Mouse (Mus musculus) brown adipose tissue, adult 24 weeks (tissue): ENCODE measurements at regions not wholly inside any gene's neighbourhood (a gene's known extent, or its start where the extent isn't known, plus 50 kb on each side); places are given as distances from the start of the nearest gene placed in this dataset.

Experiments
- H3K27ac ChIP-seq: fragments of 200-500 bp; replicated peaks from 2 replicates; pipeline ENCODE4 v1.5.1; 2012; ENCODE audit warnings: low read depth, mild to moderate bottlenecking, low read length
- H3K4me1 ChIP-seq: fragments of 200-500 bp; 2 replicates; pipeline ENCODE4 v1.6.1; 2012; ENCODE audit warnings: low read length, mixed read lengths; ENCODE audit not compliant: control insufficient read depth, insufficient read depth, insufficient read length
- H3K4me3 ChIP-seq: fragments of 200-500 bp; 2 replicates; pipeline ENCODE4 v1.5.1; 2012; ENCODE audit warnings: low read depth, mild to moderate bottlenecking, low read length, moderate library complexity; ENCODE audit not compliant: insufficient read depth

GRCm38 (mm10) chr13:103683169-103683568 lies 91.2 kb downstream of the Srek1 start:
- H3K4me1 ChIP-seq = no peaks in the 10 kb centered on the region
- no peak overlapping the region for H3K4me3 ChIP-seq

GRCm38 (mm10) chr13:103680740-103681139 lies 93.7 kb downstream of the Srek1 start:
- Histone ChIP-seq H3K4me3 (no peak overlapping the region), H3K27ac (no peak overlapping the region), H3K4me1 (no peaks in the 10 kb centered on the region)

More at GRCm38 (mm10) chr13:103683169-103683568, 91.2 kb downstream of the Srek1 start:
- H3K27ac ChIP-seq = no peak overlapping the region

- no peak overlapping the region for H3K27ac ChIP-seq
These were observed 94.4 kb downstream of the Srek1 start for GRCm38 (mm10) chr13:103680052-103680451.

DNA sequence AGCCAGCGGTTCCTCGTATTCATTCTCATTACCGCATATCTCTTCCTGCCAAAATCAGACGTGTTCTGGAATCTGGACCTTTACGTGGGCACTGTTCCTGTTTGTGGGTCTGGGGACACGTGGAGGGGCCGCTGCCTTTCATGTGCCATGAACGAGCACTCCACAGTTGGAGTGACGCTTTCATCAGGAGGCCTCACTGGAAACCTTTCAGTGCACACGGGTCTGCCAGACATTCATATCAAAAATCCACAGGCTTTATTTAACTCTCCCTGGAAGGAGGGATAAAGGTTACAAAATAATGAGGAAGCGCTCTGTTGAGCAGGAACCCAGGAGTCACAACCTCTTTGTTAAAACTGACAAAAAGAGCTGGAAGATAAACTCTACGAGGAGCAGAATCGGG lies 97.6 kb downstream of the Srek1 start:
- Histone ChIP-seq H3K4me3 (no peak overlapping the region), H3K4me1 (no peaks in the 10 kb centered on the region)

More at GRCm38 (mm10) chr13:103680052-103680451, 94.4 kb downstream of the Srek1 start:
- no peak overlapping the region for H3K4me3 ChIP-seq
- H3K4me1 ChIP-seq = no peaks in the 10 kb centered on the region

DNA sequence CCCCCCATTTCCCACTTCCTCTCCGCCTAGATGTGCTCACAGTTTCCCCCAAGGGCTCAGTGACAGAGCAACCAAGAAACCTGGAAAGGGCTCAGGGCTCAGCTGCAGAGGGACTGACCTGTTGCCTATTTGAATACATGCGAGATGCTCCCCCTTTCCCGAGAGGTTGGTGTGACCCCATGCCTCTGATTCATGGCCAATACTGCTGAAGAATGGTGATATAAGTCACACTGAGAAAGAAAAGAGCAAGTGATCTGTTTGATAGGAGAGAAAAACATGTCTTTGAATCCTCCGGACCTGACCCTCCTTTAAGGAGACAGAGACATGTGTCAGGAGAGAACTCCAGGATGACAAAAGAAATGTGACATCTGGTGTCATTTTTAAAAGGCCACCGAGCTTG lies 98.2 kb downstream of the Srek1 start:
- H3K4me1 ChIP-seq = no peaks in the 10 kb centered on the region
- H3K4me3 ChIP-seq = no peak overlapping the region
- no peak overlapping the region for H3K27ac ChIP-seq

More for the DNA sequence above, 97.6 kb downstream of the Srek1 start:
- H3K27ac ChIP-seq = no peak overlapping the region

GRCm38 (mm10) chr13:103670611-103671010 lies 103.8 kb downstream of the Srek1 start:
- Histone ChIP-seq H3K27ac (no peak overlapping the region), H3K4me1 (no peaks in the 10 kb centered on the region), H3K4me3 (no peak overlapping the region)

GRCm38 (mm10) chr13:103669856-103670255 lies 104.6 kb downstream of the Srek1 start:
- no peaks in the 10 kb centered on the region for H3K4me1 ChIP-seq

DNA sequence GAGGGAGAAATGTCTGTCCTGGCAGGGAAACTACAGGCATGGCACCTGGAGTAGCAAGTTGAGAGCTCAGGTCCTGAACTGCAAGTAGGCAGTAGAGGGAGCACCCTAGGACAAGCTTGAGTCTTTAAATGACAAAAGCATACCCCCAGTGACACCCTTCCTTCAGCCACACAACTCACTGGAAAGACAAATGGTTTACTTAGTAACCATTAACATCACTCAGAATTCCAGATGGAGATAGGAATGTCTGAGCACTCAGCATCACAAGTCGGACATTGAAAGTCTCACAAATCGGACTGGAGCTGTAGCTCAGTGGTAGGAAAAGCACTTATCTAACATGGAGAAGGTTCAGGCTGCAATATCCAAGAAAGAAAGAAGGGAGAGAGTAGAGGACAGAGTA lies 106.7 kb downstream of the Srek1 start:
- Histone ChIP-seq H3K4me1 (no peaks in the 10 kb centered on the region), H3K4me3 (no peak overlapping the region), H3K27ac (no peak overlapping the region)

More at GRCm38 (mm10) chr13:103669856-103670255, 104.6 kb downstream of the Srek1 start:
- Histone ChIP-seq H3K27ac (no peak overlapping the region), H3K4me3 (no peak overlapping the region)

GRCm38 (mm10) chr13:103660248-103660996 lies 114.0 kb downstream of the Srek1 start:
- Histone ChIP-seq H3K4me1 (no peaks in the 10 kb centered on the region), H3K4me3 (no peak overlapping the region), H3K27ac (no peak overlapping the region)

- Histone ChIP-seq H3K27ac (no peak overlapping the region), H3K4me1 (no peaks in the 10 kb centered on the region), H3K4me3 (no peak overlapping the region)
These were observed 118.4 kb downstream of the Srek1 start for GRCm38 (mm10) chr13:103655966-103656365.

- H3K4me3 ChIP-seq = no peak overlapping the region
- H3K4me1 ChIP-seq = no peaks in the 10 kb centered on the region
These were observed 121.2 kb downstream of the Srek1 start for GRCm38 (mm10) chr13:103653216-103653615.

DNA sequence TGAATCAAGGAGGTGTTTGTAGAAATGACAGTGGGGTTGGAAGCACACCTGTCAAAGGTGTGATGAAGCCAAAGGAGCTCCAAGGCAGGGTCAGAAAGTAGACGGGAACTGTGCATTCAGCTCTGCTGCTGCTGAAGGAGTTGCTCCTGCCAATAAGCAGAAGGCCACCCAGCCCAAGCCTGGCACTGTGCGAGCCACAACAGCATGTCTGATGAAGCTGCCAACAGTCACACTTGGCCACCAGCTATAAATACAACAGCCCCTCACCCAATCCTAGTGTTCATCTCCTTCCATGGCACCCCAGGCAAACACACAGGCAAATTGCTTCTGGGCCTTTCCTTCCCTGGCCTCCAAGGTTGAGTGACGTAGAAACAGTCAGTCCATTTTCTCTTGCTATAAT lies 125.0 kb downstream of the Srek1 start:
- no peaks in the 10 kb centered on the region for H3K4me1 ChIP-seq
- H3K4me3 ChIP-seq = no peak overlapping the region
- no peak overlapping the region for H3K27ac ChIP-seq

More at GRCm38 (mm10) chr13:103653216-103653615, 121.2 kb downstream of the Srek1 start:
- no peak overlapping the region for H3K27ac ChIP-seq

- no peak overlapping the region for H3K27ac ChIP-seq
- H3K4me1 ChIP-seq = no peaks in the 10 kb centered on the region
- no peak overlapping the region for H3K4me3 ChIP-seq
These were observed 126.4 kb downstream of the Srek1 start for GRCm38 (mm10) chr13:103648016-103648415.

DNA sequence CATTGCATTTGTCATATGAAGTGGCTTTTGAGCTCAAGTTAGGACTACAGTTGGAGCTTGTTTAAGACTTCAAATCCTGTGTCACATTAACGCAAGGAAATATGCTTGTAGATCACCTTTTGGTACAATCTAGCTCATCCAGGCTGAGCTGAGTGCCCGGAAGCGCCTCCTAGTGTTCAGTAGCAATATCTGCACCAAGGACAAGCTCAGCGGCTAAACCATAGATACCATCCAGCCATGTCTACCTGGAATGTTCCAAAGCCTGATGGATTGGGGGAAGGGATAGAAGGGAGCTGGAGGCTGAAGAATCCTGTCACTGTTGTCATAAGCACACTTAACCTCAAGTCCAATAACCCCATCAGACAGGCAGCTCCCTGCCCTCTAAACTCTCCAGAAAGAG lies 128.4 kb downstream of the Srek1 start:
- H3K4me3 ChIP-seq = no peak overlapping the region
- no peaks in the 10 kb centered on the region for H3K4me1 ChIP-seq
- H3K27ac ChIP-seq = no peak overlapping the region

DNA sequence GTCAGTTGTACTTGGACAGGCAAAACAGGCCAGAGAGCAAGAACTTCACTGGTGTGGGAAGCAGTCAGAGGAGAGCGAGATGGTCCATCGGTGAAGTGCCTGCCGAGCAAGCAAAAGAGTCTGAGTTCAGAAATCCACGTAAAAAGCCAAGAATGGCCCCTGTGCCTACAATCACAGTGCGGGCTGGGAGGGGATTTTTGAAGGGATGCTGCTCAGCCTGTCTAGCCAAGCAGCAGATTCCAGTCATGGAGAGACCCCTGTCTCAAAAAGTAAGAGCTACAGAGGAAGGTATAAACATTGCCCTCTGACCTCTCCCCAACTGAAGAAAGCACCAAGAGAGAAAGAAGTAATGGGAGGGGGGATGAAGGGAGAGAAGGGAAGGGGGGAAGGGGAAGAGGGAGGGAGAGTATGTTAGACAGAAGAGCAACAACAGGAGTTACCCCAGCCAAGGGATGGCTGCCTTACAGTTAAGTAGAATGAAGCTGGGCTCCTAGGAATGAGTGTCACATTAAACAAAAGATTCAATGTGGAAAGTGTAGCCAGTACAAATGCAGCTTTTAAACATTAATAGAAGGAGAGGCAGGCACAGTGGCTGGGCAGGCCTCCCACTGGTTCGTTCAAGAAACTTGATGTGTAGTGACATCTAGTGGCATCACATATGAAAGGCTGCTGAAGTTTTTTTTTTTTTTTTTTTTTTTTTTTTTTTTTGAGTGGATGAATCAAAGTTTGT lies 130.2 kb downstream of the Srek1 start:
- H3K4me3 ChIP-seq = no peak overlapping the region
- no peaks in the 10 kb centered on the region for H3K4me1 ChIP-seq
- H3K27ac ChIP-seq = no peak overlapping the region

DNA sequence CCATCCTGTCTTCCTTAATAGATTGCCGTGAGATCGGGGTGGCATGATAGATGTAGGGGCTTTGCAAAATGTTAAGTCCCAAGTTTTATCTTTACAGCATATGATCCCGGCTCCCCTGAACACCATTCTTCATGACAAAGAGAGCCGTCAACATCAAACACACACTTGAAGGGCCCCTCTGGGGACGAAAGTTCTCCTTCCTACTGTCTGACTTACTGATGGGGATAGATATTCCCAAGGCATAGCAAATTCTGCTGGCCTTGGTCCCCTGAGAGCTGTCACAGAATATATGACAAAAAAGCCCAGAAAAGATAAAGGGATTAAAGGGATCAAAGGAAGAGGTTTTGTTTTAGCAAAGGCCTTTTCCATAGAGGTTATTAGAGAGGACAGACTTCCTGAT lies 130.9 kb downstream of the Srek1 start:
- Histone ChIP-seq H3K27ac (no peak overlapping the region), H3K4me1 (no peaks in the 10 kb centered on the region), H3K4me3 (no peak overlapping the region)
